Mouse (Mus musculus) embryonic facial prominence, embryonic 12.5 days (tissue): ENCODE measurements around the gene Gm21746. TPM values are rescaled to one million over a fixed set of nuclear protein-coding genes. Genes with fewer than 3 reads are reported as not detected.
"Not testable (repeated sequence)": the region's sequence is repeated elsewhere in the genome, so short reads cannot be mapped to it uniquely, and the experiment has no call there.

Source experiments
- ATAC-seq: fragments of 200-750 bp; cut with Nextera tagmentation; 2 replicates; pipeline ENCODE4 v1.8.0; 2017; ENCODE audit not compliant: insufficient number of reproducible peaks, insufficient read depth, low FRiP score, low TSS enrichment
- H3K27ac ChIP-seq: fragments of 300-500 bp; sonication (generic); 2 replicates; pipeline ENCODE4 v1.5.1; 2016; ENCODE audit warnings: mild to moderate bottlenecking
- H3K27me3 ChIP-seq: fragments of 300-500 bp; sonication (generic); 2 replicates; pipeline ENCODE4 v1.6.1; 2016; ENCODE audit warnings: mild to moderate bottlenecking, moderate library complexity
- H3K36me3 ChIP-seq: fragments of 300-500 bp; sonication (generic); 2 replicates; pipeline ENCODE4 v1.6.1; 2016; ENCODE audit warnings: mild to moderate bottlenecking
- H3K4me1 ChIP-seq: fragments of 300-500 bp; sonication (generic); 2 replicates; pipeline ENCODE4 v1.6.1; 2016
- H3K4me2 ChIP-seq: fragments of 300-500 bp; sonication (generic); replicated peaks from 2 replicates; pipeline ENCODE4 v1.6.1; 2016; ENCODE audit warnings: mild to moderate bottlenecking, moderate library complexity
- H3K4me3 ChIP-seq: fragments of 300-500 bp; sonication (generic); 2 replicates; pipeline ENCODE4 v1.5.1; 2016; ENCODE audit warnings: mild to moderate bottlenecking
- H3K9ac ChIP-seq: fragments of 300-500 bp; sonication (generic); 2 replicates; pipeline ENCODE4 v1.6.1; 2016; ENCODE audit warnings: mild to moderate bottlenecking, moderate library complexity
- H3K9me3 ChIP-seq: fragments of 300-500 bp; sonication (generic); 2 replicates; pipeline ENCODE4 v1.6.1; 2016; ENCODE audit warnings: mild to moderate bottlenecking, moderate library complexity
- WGBS: fragments of 180-500 bp; shearing (Covaris S2); methylation state at CpG from one replicate; pipeline ENCODE4 v1.1.7; 2016; 5-methylcytosine and 5-hydroxymethylcytosine counted together
- polyA plus RNA-seq: library from polyadenylated mRNA; unstranded; fragments of >200 nt; fragmentation: Nextera tagmentation; extraction: Ambion mirVana; gene quantifications from 2 replicates; pipeline ENCODE4 v1.2.1, GENCODE M21; 2016

Gm21746 gene
- polyA plus RNA-seq, result not detected in 2 replicates

DNA sequence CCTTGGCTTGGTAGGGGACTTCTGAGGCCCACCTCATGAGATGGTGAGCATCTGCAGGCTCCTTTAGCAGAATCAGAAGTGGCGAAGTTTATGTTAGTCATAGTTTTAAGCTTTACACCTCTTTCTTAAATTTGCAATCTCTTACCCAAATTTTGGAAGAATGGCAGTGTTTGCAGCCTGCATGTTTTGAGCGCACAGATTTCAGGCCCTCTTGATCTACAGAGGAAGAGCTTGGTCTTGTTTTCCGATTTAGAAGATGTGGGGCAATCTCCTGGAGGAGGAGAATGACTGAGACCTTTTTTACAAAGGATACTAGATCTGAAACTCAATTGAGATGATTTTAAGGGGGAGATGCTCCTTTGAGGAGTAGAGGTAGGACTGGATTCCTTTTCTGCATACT is at the start of gene Gm21746:
Gm21746 (minus strand) TSS at position 101 of the 400 bp plus-strand sequence.
- not testable (repeated sequence) for H3K4me1 ChIP-seq, H3K9me3 ChIP-seq, H3K27ac ChIP-seq, H3K36me3 ChIP-seq, H3K27me3 ChIP-seq, ATAC-seq, H3K9ac ChIP-seq, H3K4me3 ChIP-seq, H3K4me2 ChIP-seq
- WGBS, result 62% methylated on average over 2 of the region's 3 CpGs

DNA sequence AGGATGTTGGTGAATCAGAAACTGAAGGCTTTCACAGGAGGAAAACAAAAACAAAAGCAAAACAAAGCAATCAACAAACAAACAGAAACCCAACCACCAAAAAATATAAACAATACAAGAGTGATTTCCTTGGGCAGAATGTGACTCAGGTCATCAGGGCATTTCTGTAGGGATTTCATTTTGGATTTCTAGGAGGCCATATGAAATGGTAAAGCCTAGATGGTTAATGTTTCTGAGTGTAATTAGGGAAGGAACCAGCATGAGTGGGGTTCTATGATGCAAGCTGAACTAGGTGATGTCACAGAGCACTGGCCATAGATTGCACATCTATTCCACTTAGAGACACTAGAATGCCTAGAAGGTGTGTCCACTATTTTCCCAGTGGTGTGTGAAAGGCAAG is 29.0 kb upstream of the Gm21746 start, which contains the start of gene Gm20873:
Gm20873 (plus strand) TSS at position 301 of the 400 bp plus-strand sequence.
- H3K4me1 ChIP-seq, H3K36me3 ChIP-seq, H3K4me3 ChIP-seq, H3K4me2 ChIP-seq, H3K27me3 ChIP-seq, H3K27ac ChIP-seq, ATAC-seq, H3K9ac ChIP-seq, H3K9me3 ChIP-seq: not testable (repeated sequence)

Other genes with a start within 250 kb of the Gm21746 start
- not detected in 2 replicates for gene Gm20873, start 29.1 kb upstream of the Gm21746 start, polyA plus RNA-seq